Mouse (Mus musculus): Measurements from ENCODE around the gene Pdp2. TPM values are rescaled to one million over a fixed set of nuclear protein-coding genes. Genes with fewer than 3 reads are reported as not detected.
"Not testable (repeated sequence)": the region's sequence is repeated elsewhere in the genome, so short reads cannot be mapped to it uniquely, and the experiment has no call there.

Gene Pdp2
- polyA plus RNA-seq (2017; shearing (Covaris generic)) = 10 to 100 TPM; 13.9 to 19.6 (median 17.5) TPM

GRCm38 (mm10) chr8:104591133-104591834, at the start of gene Pdp2:
TSS of gene Pdp2 (plus strand) at chr8:104591451.
- ATAC-seq = peak; percentile 96

GRCm38 (mm10) chr8:104541515-104541880, 49.8 kb upstream of the Pdp2 start:
- no peak for ATAC-seq

- no peak for ATAC-seq
Measured at GRCm38 (mm10) chr8:104542160-104542559, 49.1 kb upstream of the Pdp2 start.

- no peak for ATAC-seq
Measured at GRCm38 (mm10) chr8:104543440-104544045, 47.7 kb upstream of the Pdp2 start.

- no peak for ATAC-seq
Measured at GRCm38 (mm10) chr8:104555191-104555590, 36.1 kb upstream of the Pdp2 start.

- ATAC-seq = no peak
Measured at GRCm38 (mm10) chr8:104557226-104557625, 34.0 kb upstream of the Pdp2 start.

GRCm38 (mm10) chr8:104560731-104561130, 30.5 kb upstream of the Pdp2 start:
- ATAC-seq = no peak

GRCm38 (mm10) chr8:104564633-104565456, 26.4 kb upstream of the Pdp2 start:
- peak; percentile 99 for ATAC-seq

- no peak for ATAC-seq
Measured at GRCm38 (mm10) chr8:104565457-104565798, 25.8 kb upstream of the Pdp2 start.

GRCm38 (mm10) chr8:104569559-104569958, 21.7 kb upstream of the Pdp2 start:
- no peak for ATAC-seq

GRCm38 (mm10) chr8:104570436-104571343, 20.6 kb upstream of the Pdp2 start:
- peak; percentile 85 for ATAC-seq

- ATAC-seq = no peak
Measured at GRCm38 (mm10) chr8:104576820-104577219, 14.4 kb upstream of the Pdp2 start.

- ATAC-seq = not testable (repeated sequence)
Measured at GRCm38 (mm10) chr8:104577606-104578005, 13.6 kb upstream of the Pdp2 start.

GRCm38 (mm10) chr8:104584522-104584921, 6.7 kb upstream of the Pdp2 start:
- no peak for ATAC-seq

- ATAC-seq = no peak
Measured at GRCm38 (mm10) chr8:104590284-104590683, 967 bp upstream of the Pdp2 start.

- ATAC-seq = no peak
Measured at GRCm38 (mm10) chr8:104591856-104592255, 605 bp downstream of the Pdp2 start.

GRCm38 (mm10) chr8:104592566-104592965, 1.3 kb downstream of the Pdp2 start:
- no peak for ATAC-seq

GRCm38 (mm10) chr8:104593536-104594325, 2.5 kb downstream of the Pdp2 start:
- no peak for ATAC-seq

GRCm38 (mm10) chr8:104594611-104595362, 3.5 kb downstream of the Pdp2 start:
- no peak for ATAC-seq

- no peak for ATAC-seq
Measured at GRCm38 (mm10) chr8:104595773-104596536, 4.7 kb downstream of the Pdp2 start.
